Mouse (Mus musculus) olfactory bulb, adult 2 months (tissue): ENCODE results near the gene Ccdc117.

Experiments
- CTCF ChIP-seq: fragments of 200-500 bp; IDR thresholded peaks from 2 replicates; pipeline ENCODE4 v1.5.1; 2012; ENCODE audit warnings: low read depth, mild to moderate bottlenecking, low read length, moderate library complexity; ENCODE audit not compliant: insufficient read depth
- POLR2A ChIP-seq: fragments of 200-500 bp; IDR thresholded peaks from 2 replicates; pipeline ENCODE4 v1.6.1; 2012; ENCODE audit warnings: mild to moderate bottlenecking, low read depth, low read length, moderate library complexity; ENCODE audit not compliant: insufficient read depth

DNA sequence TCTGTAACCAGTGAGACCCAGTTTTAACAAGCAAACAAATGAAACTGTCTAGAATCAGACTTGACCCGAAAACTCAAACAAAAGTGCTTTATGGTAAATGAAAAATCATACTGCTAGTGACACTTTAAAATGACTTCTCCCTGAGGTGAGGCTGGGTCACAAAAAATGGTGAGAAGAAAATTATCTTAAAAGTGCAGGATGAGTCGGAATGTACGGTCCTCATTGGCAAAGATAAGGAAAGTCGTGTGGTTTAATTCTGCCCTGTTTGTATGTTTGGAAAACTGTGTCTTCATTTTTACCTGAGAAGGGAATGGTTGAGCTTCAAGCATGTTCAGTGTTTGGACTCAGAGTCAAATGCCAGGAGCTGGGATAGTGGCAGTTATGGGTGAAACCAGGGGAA lies 29.9 kb upstream of the Ccdc117 start:
- TF ChIP-seq CTCF, result no peak
- no peak for TF ChIP-seq POLR2A
